Mouse (Mus musculus) left cerebral cortex, adult 9 months (tissue): ENCODE measurements at regions not wholly inside any gene's neighbourhood (a gene's known extent, or its start where the extent isn't known, plus 50 kb on each side); places are given as distances from the start of the nearest gene placed in this dataset.
A peak's percentile ranks its signal among the peaks of the same experiment; 100 is the strongest.

Source experiments
- DNase-seq, 2 experiments: peaks; one replicate each; pipeline ENCODE4 v3.0.0; 2022; ENCODE audit warnings: low spot score in 2 of 2

DNA sequence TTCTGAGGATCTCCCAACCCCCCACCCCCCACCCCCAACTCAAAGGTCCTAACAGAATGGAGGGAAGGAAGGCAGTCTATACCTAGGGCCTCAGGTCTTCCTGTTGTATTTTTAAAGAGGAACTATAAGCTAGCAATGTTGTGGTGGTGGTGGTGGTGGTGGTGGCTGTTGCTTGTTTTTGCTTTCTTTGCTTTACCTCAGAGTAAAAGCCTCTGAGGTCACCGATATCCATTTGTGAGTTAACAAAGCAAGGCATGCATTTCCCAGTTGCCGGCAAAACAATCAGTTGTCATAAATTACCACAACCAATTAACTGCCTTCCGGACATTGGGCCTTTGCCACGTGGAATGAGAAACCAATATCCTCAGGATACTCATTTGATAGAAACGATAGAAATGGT, 191.9 kb upstream of the Map3k1 start:
- no peak for DNase-seq

GRCm38 (mm10) chr13:112001155-112002025, 192.6 kb upstream of the Map3k1 start:
- DNase-seq: no peak

- DNase-seq: peak in 1 of 2 experiments; percentile 15
Observed at GRCm38 (mm10) chr13:112002661-112003347, 194.0 kb upstream of the Map3k1 start.

DNA sequence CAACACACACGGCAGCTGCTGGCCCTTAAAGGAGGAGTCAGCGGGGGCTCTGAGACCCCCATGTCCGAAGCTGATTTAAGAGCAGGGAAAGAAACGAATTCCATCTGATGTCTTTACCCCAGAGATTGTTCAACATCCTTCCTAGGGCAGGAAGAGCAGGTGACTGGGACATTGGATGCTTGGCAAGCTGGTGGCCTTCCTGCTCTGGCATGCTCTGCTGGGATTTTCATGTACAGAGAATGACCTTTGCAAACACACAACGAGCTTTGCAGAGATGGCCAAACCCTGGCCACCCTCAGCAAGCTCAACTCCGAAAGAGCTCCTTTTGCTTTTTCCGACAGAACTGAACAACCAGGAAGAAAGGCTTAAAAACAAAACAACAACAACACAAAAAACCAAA, 194.7 kb upstream of the Map3k1 start:
- DNase-seq: no peak

- DNase-seq: no peak
Observed at GRCm38 (mm10) chr13:112004126-112004525, 195.3 kb upstream of the Map3k1 start.

DNA sequence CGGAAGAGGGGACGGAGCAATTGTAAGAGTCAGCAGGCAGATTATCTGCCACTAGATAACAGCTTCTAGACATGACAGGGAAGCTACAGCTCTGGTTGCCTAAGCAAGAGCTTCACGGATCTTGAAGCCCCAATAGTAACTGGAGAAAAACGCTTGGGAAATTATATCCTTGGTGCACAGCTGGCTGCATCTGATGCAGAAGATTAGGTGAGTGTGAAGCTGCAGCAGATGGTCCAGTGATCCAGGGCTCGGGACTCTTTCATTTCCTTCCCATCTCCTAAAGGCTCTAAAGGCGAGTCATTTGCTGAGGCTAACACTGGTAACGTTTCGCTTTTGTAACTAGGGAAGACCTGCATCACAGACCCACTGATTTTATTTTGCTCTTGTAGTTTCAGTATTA, 196.6 kb upstream of the Map3k1 start:
- DNase-seq: no peak

DNA sequence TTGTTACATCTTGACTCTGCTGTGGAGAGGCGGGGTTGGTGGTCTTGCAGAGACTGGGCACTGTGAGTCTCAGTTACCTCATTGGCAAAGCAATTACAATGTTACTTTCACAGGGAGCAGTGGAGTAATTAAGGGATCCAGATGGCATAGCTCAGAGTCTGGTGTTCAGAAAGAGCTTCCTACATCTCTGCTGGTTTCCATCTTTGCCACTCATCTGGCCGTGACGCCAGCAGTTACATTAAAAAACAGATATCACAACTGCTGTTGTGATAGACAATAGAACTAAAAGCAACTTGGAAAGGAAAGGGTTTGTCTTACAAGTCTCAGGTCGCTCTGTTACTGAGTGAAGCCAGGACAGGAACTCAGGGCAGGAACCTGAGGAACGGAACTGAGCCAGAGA, 200.0 kb upstream of the Map3k1 start:
- no peak for DNase-seq

DNA sequence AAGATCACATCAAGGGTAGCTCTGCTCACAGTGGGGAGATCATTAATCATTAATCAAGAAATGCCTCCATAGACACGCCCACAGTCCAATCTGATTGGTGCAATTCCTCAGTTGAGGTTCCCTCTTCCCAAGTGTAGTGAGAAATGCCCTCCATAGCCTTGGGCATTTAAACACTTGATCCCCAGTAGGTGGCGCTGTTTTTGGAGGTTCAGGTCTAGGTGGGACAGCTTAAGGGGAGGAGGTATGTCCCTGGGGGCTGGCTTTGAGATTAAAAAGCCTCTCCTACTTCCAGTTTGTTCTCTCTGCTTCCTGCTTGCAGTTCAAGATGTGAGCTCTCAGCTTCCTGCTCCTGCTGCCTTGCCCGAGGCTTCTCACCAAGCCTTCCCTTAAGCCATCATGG, 200.5 kb upstream of the Map3k1 start:
- DNase-seq: no peak

DNA sequence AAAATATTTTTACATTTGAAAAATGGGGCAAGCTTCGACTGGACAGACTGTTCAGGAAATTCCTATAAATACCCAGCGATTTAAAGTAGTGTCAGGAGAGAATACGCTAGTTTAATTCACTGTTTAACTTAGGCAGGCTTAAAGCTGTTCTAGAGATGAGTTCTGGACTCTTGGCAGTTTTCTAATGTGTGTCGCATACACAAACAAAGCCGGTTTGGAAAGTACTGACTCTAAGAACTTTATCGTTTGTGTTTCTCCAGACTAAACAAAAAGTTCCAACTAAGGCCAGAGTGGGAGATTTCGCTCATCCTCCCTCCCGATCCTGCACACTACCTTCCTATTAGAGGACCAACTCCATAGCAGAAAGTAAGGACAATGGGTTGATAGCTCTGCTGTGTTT, 201.7 kb upstream of the Map3k1 start:
- DNase-seq: no peak

DNA sequence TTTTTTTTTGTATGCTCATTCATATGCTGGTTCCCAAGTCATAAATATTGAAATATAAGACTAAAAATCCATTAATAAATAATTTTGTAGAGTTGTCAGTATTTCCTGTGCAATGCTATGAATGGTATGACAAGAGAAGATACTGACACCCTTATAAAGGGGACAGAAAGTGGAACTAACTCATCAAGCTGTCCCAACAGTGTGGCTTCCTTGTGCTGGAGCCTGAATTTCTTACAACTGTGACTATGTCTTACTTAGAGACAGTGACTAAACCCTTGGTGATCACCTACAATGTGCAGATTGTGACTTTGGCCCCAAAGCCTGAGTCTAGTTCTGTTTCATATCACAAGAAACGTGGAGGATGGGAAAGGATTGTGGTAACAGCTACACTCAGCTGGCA, 203.8 kb upstream of the Map3k1 start:
- DNase-seq: no peak

DNA sequence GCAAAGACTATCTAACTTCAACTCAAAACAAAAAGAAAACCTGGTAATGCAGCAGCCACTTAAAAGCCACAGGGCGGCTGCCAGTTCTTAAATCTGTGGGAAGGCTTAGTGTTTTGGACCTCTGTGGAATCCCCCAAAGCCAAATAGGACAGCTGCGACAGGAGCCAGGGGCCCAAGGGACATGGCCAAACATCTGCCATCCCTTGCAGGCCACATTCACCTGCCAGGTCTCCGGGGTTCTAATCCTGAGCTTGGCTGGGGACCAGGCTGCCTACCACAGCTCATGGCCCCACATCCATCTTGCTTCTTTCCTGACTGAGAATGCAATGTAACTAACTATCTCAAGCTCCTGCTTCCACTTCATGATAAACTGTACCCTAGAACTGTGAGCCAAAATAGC, 206.3 kb upstream of the Map3k1 start:
- no peak for DNase-seq

DNA sequence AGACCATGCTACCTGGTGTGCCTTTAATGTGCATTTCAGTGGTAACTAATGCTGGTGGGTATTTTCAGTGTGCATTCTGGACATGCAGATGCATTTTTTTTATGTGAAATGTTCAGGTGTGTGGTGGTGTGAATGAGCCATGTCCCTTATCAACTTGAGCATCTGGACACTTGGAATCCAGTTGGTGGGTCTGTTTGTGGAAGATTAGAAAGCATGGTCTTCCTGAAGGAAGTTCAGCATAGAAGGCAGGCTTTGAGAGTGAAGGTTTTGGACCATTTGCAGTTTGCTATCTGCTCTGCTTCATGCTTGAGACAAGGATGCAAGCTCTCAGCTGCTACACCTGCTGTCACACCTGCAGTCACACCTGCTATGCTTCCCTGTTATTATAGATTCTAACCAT, 207.5 kb upstream of the Map3k1 start:
- no peak for DNase-seq

GRCm38 (mm10) chr13:112018497-112019281, 209.9 kb upstream of the Map3k1 start:
- no peak for DNase-seq

DNA sequence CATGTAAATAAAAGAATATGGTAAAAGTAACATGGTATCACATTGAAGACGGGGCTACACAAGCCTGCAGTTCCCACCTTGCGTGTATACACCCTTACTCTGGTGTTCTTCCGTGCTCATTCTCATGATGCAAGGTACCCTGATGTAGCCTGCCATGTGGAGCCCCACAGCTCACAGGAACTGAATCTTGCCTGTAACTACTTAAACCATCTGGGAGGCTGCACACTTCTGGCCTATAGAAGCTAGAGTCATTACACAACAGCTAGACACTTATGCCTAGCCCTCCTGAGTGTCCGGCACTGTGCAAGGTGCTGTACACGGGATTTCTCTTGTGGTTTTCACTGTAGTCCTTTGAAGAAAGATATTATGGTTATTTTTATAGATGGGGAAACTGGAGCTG, 210.8 kb upstream of the Map3k1 start:
- no peak for DNase-seq

DNA sequence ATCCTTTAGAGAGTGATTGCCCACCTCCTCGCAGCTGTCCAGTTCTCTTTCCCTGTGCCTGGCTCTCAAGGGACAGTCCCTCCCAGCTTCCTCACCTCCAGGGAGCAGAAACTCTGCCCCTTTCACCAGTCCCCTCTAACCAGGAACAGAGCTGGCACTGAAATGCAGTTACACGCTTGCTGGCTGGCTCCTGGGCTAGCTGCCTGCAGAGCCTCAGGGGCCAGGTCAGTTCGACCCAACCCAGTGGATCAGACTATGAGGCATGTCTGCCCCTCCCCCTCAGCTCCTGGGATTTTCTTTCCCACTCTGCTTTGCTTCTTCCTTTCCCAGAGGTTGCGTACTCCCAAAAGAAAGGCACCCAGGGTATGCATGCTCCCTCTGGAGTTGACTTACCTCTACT, 214.4 kb upstream of the Map3k1 start:
- no peak for DNase-seq

DNA sequence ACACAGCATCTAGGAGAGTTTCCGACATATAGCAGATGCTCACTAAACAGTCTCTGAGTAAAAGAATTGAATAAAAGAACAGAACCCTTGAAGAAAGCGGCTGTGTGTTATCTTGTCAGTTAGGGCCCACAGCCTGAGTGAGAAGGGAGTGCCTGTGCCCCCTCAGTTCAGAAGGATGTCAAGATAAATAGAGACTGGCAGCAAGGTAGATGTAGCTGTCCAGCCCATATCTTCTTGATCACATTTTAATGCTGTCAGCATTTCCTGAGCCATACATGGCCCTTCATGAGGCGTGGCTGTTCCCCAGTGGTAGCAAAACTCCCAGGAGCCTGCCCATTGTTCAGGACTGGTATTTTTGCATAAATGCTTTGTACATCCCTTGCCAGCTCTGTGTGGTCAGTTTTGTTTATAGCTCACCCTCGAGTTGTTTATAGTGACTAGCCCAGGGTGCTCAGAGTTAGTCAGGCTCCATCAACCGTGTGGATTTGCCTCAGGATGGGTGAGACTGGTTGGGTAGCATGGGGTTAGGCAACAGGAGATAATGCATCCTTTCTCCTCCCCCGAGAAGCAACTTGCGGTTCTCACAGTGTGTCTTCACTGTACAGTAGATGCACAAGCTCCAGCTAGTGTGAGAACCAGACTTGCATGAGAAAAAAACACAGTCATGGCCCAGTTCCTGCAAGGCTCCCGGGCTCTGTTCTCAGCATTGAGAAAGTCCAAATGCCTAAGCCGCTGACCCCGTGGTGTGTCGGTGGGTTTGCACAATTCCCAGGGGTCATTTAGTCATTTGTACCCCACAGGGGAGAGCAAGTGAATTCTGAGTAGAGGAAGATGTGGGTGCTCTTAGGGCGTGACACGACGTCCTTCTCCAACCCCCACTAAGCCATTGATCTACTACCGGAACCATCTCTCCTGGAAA, 216.1 kb upstream of the Map3k1 start:
- no peak for DNase-seq

DNA sequence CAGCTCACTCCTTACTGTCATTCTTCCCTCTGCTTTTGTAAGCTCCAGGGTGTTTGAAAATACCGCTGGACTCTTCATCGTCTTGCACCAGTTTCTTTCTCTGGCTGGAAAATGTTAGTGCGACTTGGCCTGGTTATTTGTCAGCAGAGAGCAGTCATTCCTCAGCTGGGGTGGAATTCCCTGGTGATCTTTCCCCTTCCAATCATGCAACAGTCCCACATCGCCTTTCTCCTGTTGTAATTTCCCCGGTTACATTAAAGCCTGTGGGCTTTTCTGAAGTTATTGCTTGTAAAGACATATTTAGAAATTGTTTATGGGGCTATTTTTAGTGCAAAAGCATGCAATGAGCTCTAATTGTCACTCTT, 216.8 kb upstream of the Map3k1 start:
- no peak for DNase-seq

- no peak for DNase-seq
Observed at GRCm38 (mm10) chr13:112027736-112028135, 218.9 kb upstream of the Map3k1 start.

DNA sequence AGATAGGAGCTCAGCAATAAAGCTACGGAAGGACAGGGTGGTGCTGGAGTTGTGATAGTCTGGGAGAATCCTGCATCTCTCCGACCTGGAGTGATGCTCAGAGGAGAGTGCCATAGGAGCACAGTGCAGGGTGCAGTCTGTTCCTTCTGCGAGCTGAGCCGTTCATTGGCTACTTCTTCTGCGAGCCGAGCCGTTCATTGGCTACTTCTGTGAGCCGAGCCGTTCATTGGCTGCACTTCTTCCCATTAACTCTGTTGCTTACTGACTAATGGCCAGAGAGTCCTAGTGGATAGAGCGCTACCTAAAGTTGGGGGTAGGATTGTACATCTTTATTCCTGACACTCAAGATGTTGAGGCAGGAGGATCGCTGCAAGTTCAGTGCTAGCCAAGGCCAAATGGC, 222.3 kb upstream of the Map3k1 start:
- DNase-seq: no peak

DNA sequence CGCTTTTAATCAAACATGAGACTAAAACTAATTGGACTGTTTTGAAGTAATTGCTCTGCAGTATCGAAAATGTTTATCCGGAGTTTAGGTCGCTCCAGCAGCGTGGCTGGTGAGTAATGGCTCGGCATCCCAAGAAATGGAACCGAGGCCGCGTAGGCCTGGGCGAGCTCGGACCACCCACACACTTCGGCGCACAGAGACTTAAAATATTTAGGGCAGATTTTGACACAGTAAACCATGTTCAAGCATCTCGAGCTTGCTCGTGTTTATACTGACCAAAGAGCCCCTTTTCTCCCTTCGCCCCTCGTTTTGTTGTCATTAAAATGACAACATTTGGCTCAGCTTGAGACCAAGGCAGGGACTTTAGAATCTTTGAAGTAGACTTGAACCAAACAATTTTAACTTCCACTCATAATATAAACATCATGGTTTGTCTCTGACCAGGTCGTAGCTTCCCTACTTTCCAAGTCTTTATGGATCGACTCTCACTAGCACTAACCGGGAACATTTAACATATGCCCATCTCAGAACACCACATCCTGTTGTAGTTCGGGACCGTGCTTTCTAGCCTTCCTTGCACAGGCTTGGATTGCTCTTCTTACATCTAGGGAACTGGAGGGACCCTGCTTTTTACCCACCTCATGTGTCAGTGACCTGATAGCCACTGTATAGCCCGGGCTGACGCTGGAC, 223.0 kb upstream of the Map3k1 start:
- no peak for DNase-seq
